Mouse (Mus musculus): ENCODE measurements around the gene Dbndd1. TPM values are rescaled to one million over a fixed set of nuclear protein-coding genes. Genes with fewer than 3 reads are reported as not detected.
"Not testable (repeated sequence)": the region's sequence is repeated elsewhere in the genome, so short reads cannot be mapped to it uniquely, and the experiment has no call there.

Dbndd1 gene
- polyA plus RNA-seq, 1 experiment from 2014 or later: 6.0 TPM

DNA sequence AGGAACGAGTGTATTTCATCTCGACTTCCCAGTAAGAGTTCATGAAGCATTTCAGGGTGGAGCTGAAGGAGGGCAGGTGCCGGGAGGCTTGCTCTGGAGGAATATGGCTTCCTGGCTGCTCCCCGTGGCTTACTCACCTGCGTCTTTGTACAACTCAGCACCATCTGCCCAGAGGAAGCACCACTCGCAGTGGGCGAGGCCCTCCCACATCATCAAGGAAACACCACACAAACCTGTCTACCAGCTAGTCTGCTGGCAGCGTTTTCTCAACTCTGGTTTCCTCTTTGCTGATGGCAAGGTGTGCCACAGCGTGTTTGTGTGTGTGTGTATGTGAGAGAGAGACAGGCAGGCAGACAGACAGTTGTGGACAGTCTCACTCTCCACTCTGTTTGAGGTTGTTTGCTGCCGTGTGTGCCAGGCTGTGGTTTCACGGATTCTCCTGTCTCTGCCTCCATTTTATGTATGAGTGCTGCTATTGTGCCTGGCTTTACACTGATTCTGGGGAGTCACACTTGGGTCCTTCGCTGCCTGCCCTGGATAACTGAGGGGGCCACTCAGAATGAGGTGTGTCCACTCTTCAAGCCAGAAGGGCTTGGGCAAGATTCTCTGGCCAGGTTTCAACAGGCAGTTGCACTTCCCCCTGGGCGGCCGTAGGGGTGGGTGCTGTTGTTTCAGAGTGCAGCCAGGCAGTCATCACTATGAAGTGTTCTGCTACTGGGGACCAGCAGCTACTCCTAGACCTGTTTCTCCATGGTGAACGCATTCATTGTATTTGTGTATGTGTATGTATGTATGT lies 23.8 kb downstream of the Dbndd1 start:
- Histone ChIP-seq H3K27me3 (no peaks in the 10 kb centered on the region), H3K9me3 (no peaks in the 10 kb centered on the region), H3K27ac (no peak overlapping the region), H3K36me3 (peaks cover 96% of the 10 kb centered on the region), H3K4me2 (no peak overlapping the region), H3K9ac (no peak overlapping the region), H3K4me1 (no peaks in the 10 kb centered on the region), H3K4me3 (no peak overlapping the region)
- 90% methylated on average over 15 of the region's 15 CpGs for WGBS
- no peak for ATAC-seq (ENCODE audit: insufficient number of reproducible peaks, insufficient read depth, low FRiP score, low TSS enrichment, low read depth)

DNA sequence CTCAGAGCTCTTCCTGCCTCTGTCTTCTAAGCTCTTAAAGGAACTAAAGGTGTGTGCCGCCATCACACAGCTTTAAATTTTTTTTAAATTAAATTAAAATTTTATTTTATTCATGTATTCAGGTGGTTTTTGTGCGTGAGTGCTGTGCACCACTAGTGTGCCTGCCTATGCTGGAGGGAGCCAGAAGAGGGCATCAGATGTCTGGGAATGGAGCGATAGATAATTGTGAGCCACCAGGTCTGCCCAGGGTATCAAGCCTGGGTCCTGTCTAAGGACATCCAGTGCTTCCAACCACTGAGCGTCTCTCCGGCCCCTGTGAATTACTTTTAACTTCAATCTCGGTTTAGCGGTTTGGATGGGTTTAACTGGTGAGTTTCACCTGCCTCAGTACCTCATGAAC lies 32.6 kb downstream of the Dbndd1 start:
- Histone ChIP-seq H3K27me3 (no peaks in the 10 kb centered on the region), H3K27ac (no peak overlapping the region), H3K4me2 (no peak overlapping the region), H3K9ac (no peak overlapping the region), H3K4me1 (peaks cover 10% of the 10 kb centered on the region), H3K4me3 (no peak overlapping the region), H3K36me3 (peaks cover 66% of the 10 kb centered on the region), H3K9me3 (no peaks in the 10 kb centered on the region)
- no peak for ATAC-seq (ENCODE audit: insufficient number of reproducible peaks, insufficient read depth, low FRiP score, low TSS enrichment, low read depth)
- 88% methylated on average over 7 of the region's 7 CpGs for whole genome bisulfite sequencing

GRCm38 (mm10) chr8:123478456-123479218 lies 36.6 kb downstream of the Dbndd1 start:
- Histone ChIP-seq H3K9me3 (no peaks in the 10 kb centered on the region), H3K27ac (peak overlapping the region; percentile 92; the same call in 1 of the 2 replicates), H3K4me3 (peak overlapping the region; percentile 85), H3K4me2 (peak overlapping the region; percentile 89), H3K4me1 (peaks cover 16% of the 10 kb centered on the region), H3K27me3 (no peaks in the 10 kb centered on the region), H3K9ac (peak overlapping the region; percentile 86), H3K36me3 (peaks cover 29% of the 10 kb centered on the region)
- WGBS: 34% methylated on average over 16 of the region's 16 CpGs
- no peak for ATAC-seq (ENCODE audit: insufficient number of reproducible peaks, insufficient read depth, low FRiP score, low TSS enrichment, low read depth)

GRCm38 (mm10) chr8:123477737-123478258 lies 37.5 kb downstream of the Dbndd1 start, which contains the start of gene Afg3l1:
Afg3l1 (plus strand) TSS chr8:123477903.
- peak; percentile 90 for ATAC-seq (ENCODE audit: insufficient number of reproducible peaks, insufficient read depth, low FRiP score, low TSS enrichment, low read depth)
- Histone ChIP-seq H3K4me1 (peaks cover 16% of the 10 kb centered on the region), H3K36me3 (peaks cover 25% of the 10 kb centered on the region), H3K27ac (peak within 1 kb of the TSS; percentile 92), H3K27me3 (no peaks in the 10 kb centered on the region), H3K4me3 (peak within 1 kb of the TSS; percentile 85), H3K4me2 (peak within 1 kb of the TSS; percentile 89), H3K9ac (peak within 1 kb of the TSS; percentile 86), H3K9me3 (no peaks in the 10 kb centered on the region)
- WGBS: under 1% methylated on average over 58 of the region's 58 CpGs

GRCm38 (mm10) chr8:123476911-123477736 lies 38.1 kb downstream of the Dbndd1 start:
- WGBS: 10% methylated on average over 34 of the region's 34 CpGs
- ATAC-seq (ENCODE audit: insufficient number of reproducible peaks, insufficient read depth, low FRiP score, low TSS enrichment, low read depth): peak; percentile 50

DNA sequence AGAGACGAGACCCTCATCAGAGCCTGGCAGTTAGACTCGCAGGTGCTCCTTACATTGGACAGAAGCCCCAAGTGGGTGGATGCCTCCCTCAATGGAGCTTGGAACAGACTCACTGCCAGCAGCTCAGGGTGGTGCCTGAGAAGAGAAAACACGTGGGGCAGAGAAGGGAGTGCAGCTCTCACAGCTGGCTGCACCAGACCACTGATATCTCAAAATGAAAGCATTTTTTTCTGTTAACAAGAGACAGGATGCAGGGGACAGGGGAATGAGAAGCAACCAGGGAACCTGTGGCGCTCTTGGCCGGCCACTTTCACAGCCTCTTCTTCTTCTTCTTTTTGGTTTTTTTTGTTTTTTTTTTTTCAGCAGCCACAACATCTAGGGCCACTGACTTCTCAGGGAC lies 40.7 kb downstream of the Dbndd1 start:
- WGBS: 66% methylated on average over 5 of the region's 5 CpGs
- H3K9ac ChIP-seq; H3K9me3 ChIP-seq; H3K36me3 ChIP-seq; H3K27ac ChIP-seq; ATAC-seq (ENCODE audit: insufficient number of reproducible peaks, insufficient read depth, low FRiP score, low TSS enrichment, low read depth); H3K4me3 ChIP-seq; H3K27me3 ChIP-seq; H3K4me2 ChIP-seq: not testable (repeated sequence)
- peaks cover 16% of the 10 kb centered on the region for H3K4me1 ChIP-seq

More at GRCm38 (mm10) chr8:123476911-123477736, 38.1 kb downstream of the Dbndd1 start:
- Histone ChIP-seq H3K36me3 (peaks cover 19% of the 10 kb centered on the region), H3K9ac (peak overlapping the region; percentile 86), H3K4me2 (peak overlapping the region; percentile 89), H3K27me3 (no peaks in the 10 kb centered on the region), H3K4me3 (peak overlapping the region; percentile 85), H3K4me1 (peaks cover 16% of the 10 kb centered on the region), H3K9me3 (no peaks in the 10 kb centered on the region), H3K27ac (peak overlapping the region; percentile 92)

- H3K4me1 ChIP-seq; H3K27me3 ChIP-seq; H3K9ac ChIP-seq; H3K4me2 ChIP-seq; H3K36me3 ChIP-seq; H3K27ac ChIP-seq; H3K9me3 ChIP-seq; ATAC-seq (ENCODE audit: insufficient number of reproducible peaks, insufficient read depth, low FRiP score, low TSS enrichment, low read depth); H3K4me3 ChIP-seq: not testable (repeated sequence)
- WGBS: 75% methylated on average over 6 of the region's 6 CpGs
These were observed 42.3 kb downstream of the Dbndd1 start for GRCm38 (mm10) chr8:123472991-123473390.

DNA sequence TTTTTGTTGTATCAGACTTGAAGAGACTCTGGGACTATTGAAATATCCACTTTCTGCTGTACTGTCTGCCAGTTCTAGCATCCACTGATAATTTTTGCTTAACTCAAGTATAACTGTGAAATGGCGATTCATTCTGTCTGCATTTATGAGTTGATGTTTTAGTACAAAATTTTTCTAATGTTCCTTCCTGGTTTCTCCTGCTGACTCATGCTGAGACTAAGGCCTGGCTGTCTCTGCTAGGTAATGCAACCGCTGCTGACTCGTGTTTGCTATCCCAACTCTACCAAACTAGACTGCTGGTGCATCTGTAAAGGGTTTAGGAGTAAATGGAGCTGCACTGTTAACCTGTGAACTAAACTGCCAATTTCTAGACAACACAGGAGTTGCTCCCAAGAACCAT lies 47.8 kb downstream of the Dbndd1 start:
- Histone ChIP-seq H3K36me3 (peaks cover 17% of the 10 kb centered on the region), H3K4me1 (no peaks in the 10 kb centered on the region), H3K27ac (no peak overlapping the region), H3K27me3 (no peaks in the 10 kb centered on the region), H3K4me3 (no peak overlapping the region), H3K4me2 (no peak overlapping the region), H3K9ac (no peak overlapping the region), H3K9me3 (no peaks in the 10 kb centered on the region)
- 74% methylated on average over 3 of the region's 3 CpGs for WGBS
- ATAC-seq (ENCODE audit: insufficient number of reproducible peaks, insufficient read depth, low FRiP score, low TSS enrichment, low read depth): no peak

DNA sequence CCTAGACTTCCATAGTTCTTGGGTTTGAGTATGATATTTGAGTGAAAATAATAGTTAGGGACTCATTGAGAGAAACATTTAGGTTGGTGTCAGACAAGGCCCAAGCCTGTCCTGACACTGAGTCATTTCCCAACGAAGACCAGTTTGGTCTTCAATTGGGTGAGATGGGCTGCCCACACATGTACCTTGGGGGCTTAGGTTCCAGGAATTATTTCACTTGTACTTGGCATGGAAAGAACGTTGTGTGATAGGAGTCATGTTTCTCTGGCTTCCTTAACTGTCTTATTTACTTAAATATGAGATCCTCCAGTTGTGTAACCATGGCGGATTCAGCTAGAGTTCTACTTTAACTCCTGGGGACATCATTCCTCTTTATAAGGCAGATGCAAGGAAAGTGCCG lies 51.6 kb downstream of the Dbndd1 start:
- H3K9me3 ChIP-seq: no peaks in the 10 kb centered on the region
- H3K4me3 ChIP-seq: no peak overlapping the region
- 79% methylated on average over 4 of the region's 4 CpGs for WGBS
- H3K36me3 ChIP-seq: peaks cover 55% of the 10 kb centered on the region
- no peaks in the 10 kb centered on the region for H3K27me3 ChIP-seq
- no peak overlapping the region for H3K9ac ChIP-seq
- no peak for ATAC-seq (ENCODE audit: insufficient number of reproducible peaks, insufficient read depth, low FRiP score, low TSS enrichment, low read depth)
- H3K4me1 ChIP-seq: no peaks in the 10 kb centered on the region
- no peak overlapping the region for H3K4me2 ChIP-seq
- no peak overlapping the region for H3K27ac ChIP-seq

All from embryonic facial prominence, embryonic 13.5 days (tissue).